Mouse (Mus musculus): Measurements from ENCODE around the gene Capn11. TPM values are rescaled to one million over a fixed set of nuclear protein-coding genes. Genes with fewer than 3 reads are reported as not detected.
A peak's percentile ranks its signal among the peaks of the same experiment; 100 is the strongest.

Capn11 gene
- total RNA-seq, 2 experiments from 2014 or later: not detected

- intact Hi-C loops (cut with DNase I): loop anchor here (5.0 kb wide), 1 partner anchor 348 kb away; the partner anchor contains the start of gene Vegfa
- no peak for DNase-seq
These were observed 25.6 kb upstream of the Capn11 start for GRCm38 (mm10) chr17:45684667-45685131.

GRCm38 (mm10) chr17:45682843-45683242 lies 23.7 kb upstream of the Capn11 start:
- no peak for DNase-seq
- intact Hi-C loops (cut with DNase I): loop anchor here (5.0 kb wide), 1 partner anchor 349 kb away; the partner anchor contains the start of gene Vegfa

DNA sequence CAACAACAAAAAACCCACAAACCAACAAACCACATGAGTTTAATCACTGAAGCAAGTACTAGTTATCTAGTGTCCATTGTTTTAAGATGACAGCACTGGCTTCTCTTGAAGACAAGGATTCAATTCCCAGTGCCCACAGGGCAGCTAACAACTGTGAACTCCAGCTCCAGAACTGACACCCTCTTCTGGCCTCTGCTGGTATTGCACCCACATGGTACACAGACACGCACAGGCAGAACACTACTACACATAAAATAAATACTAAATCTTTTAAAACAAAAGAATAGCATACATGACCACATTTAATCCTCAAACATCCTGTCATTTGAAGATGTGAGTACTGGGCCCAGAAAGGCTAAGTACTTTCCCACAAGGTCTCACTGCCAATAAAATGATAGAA lies 22.5 kb upstream of the Capn11 start:
- no peak for DNase-seq
- intact Hi-C loops (cut with DNase I): loop anchor here (5.0 kb wide), 1 partner anchor 351 kb away; the partner anchor contains the start of gene Vegfa

- peak; percentile 31 to 48 for DNase-seq
- intact Hi-C loops (cut with DNase I): loop anchor here (5.0 kb wide), 1 partner anchor 352 kb away; the partner anchor contains the start of gene Vegfa
These were observed 21.4 kb upstream of the Capn11 start for GRCm38 (mm10) chr17:45680391-45680980.

DNA sequence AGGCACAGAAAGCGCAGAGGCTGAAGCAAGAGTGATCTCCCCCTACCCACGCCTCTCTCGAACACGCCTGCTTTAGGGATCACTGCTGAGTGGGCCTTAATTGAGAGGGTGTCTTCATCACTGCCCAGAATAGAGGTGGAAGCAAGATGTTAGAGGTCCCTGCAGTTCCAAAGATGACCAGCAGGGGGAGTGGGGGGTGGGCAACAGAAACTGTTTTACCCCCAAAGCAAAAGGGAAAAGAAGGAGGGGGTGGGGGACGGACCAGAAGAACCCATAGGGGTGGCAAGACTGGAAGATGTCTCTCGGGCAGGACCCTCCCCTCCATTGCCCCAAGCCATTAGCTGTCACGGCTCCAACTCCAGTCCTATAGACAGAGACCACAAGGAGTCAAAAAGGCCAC lies 19.0 kb upstream of the Capn11 start:
- DNase-seq: peak; percentile 69 to 85
- intact Hi-C loops (cut with DNase I): loop anchor here (1.0 kb wide), 1 partner anchor 40 kb away; no protein-coding TSS in a partner anchor

- intact Hi-C loops (cut with DNase I): no loop called here
- no peak for DNase-seq
These were observed 13.5 kb upstream of the Capn11 start for GRCm38 (mm10) chr17:45672598-45672997.

- intact Hi-C loops (cut with DNase I): no loop called here
- no peak for DNase-seq
These were observed 12.7 kb upstream of the Capn11 start for GRCm38 (mm10) chr17:45671821-45672220.

- intact Hi-C loops (cut with DNase I): no loop called here
- no peak for DNase-seq
These were observed 8.9 kb upstream of the Capn11 start for GRCm38 (mm10) chr17:45667986-45668385.

DNA sequence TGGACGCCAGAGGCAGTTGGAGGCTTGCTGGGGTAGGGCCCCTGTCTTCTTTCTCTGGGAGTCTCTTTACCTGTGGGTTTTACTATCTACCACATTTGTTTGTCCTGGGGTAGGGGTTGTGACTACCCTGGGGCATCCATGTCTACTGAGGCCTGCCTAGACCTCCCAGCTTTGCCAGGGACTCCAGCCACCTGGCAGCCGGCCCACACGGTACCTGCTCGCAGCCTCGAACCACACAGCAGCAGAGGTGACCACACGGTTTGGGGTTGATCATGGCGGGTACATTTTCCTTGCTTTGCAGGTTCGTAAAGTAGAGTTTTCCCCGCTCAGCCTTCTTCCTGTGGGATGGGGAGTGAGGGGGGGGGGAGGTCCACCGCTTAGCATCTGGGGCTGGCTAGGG lies 8.4 kb upstream of the Capn11 start:
- DNase-seq: no peak
- intact Hi-C loops (cut with DNase I): no loop called here

GRCm38 (mm10) chr17:45666091-45666490 lies 7.0 kb upstream of the Capn11 start:
- DNase-seq: no peak
- intact Hi-C loops (cut with DNase I): no loop called here

DNA sequence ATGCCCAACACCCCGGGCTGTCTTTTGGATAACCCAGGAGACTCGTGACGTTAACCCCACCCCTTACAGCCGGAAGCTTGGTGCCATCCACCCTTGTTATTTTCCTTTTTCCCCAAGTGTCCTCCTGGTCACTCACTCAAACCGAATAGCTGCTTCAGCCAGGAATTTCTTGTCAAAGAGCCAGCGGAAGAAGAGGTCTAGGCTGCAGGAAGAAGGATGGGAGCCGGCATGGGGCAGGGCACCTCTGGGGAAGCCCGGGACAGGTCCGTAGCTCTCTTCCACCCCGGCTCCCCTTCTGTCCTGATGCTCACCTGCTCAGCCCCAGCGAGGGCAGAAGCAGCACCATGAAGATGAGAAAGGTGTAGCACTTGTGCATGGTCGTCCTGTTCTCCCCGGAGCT lies 5.5 kb upstream of the Capn11 start:
- DNase-seq: no peak
- intact Hi-C loops (cut with DNase I): no loop called here

- intact Hi-C loops (cut with DNase I): loop anchor here (1.0 kb wide), 1 partner anchor 55 kb away; no protein-coding TSS in a partner anchor
- peak; percentile 78 to 83 for DNase-seq
These were observed 4.2 kb upstream of the Capn11 start for GRCm38 (mm10) chr17:45663106-45663919.

GRCm38 (mm10) chr17:45655820-45656219 lies 3.3 kb downstream of the Capn11 start:
- DNase-seq: no peak
- intact Hi-C loops (cut with DNase I): no loop called here

GRCm38 (mm10) chr17:45653233-45653632 lies 5.9 kb downstream of the Capn11 start:
- intact Hi-C loops (cut with DNase I): no loop called here

DNA sequence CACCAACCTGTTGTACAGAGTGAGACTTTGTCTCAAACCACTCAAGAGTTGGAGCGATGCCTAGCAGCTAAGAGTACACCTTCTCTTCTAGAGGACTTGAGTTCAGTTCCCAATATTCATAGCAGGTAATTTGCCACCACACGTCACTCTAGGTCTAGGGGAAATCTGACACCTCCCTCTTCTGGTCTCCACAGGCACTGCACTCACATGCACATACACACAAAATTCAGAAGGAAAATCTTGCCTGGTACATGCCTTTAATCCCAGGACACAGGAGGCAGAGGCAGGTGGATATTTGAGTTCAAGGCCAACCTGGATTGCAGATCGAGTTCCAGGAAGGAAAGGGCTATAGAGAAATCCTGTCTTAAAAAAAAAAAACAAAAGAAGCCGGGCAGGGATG lies 14.9 kb downstream of the Capn11 start:
- intact Hi-C loops (cut with DNase I): loop anchor here (5.0 kb wide), 1 partner anchor 167 kb away; the partner anchor contains the start of gene Spats1
- no peak for DNase-seq

More at GRCm38 (mm10) chr17:45653233-45653632, 5.9 kb downstream of the Capn11 start:
- no peak for DNase-seq

GRCm38 (mm10) chr17:45642701-45643100 lies 16.4 kb downstream of the Capn11 start:
- DNase-seq: peak; percentile 72 to 81
- intact Hi-C loops (cut with DNase I): loop anchor here (2.0 to 5.0 kb wide), 3 partner anchors 60 to 165 kb away; partner anchors contain the start of gene Spats1

DNA sequence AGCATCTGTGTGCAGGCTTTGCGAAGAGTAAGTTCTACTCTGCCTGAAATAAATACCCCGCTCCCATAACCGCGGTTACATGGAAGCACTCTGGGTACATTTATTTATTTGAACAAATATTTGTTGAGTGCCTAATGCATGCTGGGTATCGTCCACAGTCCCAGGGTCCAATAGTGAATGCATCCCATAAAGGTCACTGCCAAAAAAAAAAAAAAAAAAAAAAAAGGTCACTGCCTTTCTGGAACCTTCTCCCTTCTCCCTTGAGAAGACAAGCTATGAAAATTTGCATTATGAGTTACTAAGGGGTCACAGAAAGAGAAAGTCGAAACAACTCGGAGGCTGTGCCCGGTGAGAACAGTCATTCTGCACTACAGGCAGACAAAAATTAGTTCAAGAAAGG lies 17.1 kb downstream of the Capn11 start:
- intact Hi-C loops (cut with DNase I): loop anchor here (2.0 to 5.0 kb wide), 3 partner anchors 59 to 165 kb away; partner anchors contain the start of gene Spats1
- DNase-seq: no peak

- no peak for DNase-seq
- intact Hi-C loops (cut with DNase I): no loop called here
These were observed 20.4 kb downstream of the Capn11 start for GRCm38 (mm10) chr17:45638596-45639295.

- intact Hi-C loops (cut with DNase I): no loop called here
- no peak for DNase-seq
These were observed 25.1 kb downstream of the Capn11 start for GRCm38 (mm10) chr17:45634033-45634432.

DNA sequence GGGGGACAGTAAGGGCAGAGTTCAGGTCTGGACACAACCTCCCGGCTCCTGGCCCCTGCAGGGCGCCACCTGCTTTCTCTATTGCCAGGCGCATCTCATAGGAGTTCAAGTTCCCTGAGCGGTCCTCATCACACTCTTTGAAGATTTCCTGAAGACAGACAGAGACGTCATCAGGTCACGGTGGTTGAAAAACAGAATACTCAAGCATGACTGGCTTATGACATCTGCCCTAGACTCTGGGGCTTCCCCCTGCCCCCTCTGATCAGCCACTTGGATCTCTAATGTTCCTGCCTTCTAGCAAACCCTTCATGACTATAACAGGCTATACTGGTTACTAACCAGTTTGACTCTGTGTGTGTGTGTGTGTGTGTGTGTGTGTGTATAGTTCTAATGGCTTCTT lies 27.2 kb downstream of the Capn11 start:
- DNase-seq: no peak
- intact Hi-C loops (cut with DNase I): no loop called here

DNA sequence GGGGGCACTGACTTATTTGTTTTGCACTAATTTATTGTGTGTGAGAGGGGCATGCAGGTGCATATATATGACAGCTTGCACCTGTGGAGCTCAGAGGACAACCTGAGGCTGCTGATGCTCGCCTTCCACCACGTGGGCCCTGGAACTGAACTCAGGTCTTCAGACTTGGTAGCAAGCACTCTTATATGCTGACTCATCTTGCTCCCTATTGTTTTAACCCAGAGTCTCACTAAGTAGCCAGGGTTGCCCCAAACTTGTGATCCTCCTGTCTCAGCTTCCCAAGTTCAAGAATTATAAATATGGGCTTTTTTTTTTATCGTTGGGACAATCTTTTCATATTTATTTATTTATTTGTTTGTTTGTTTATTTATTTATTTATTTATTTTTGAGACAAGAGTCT lies 28.1 kb downstream of the Capn11 start:
- intact Hi-C loops (cut with DNase I): no loop called here
- no peak for DNase-seq
